Mouse (Mus musculus) ES-Bruce4 (cell line): ENCODE data around the gene Trim28.

Experiments
- CTCF ChIP-seq: IDR thresholded peaks from one replicate; pipeline ENCODE4 v1.8.1; 2011; ENCODE audit warnings: low read depth, low read length
- EP300 ChIP-seq: IDR thresholded peaks from 2 replicates; pipeline ENCODE4 v1.6.1; 2011; ENCODE audit warnings: low read depth, low read length; ENCODE audit not compliant: insufficient read depth
- POLR2A ChIP-seq: IDR thresholded peaks from one replicate; pipeline ENCODE4 v1.8.1; 2011; ENCODE audit warnings: low read length; ENCODE audit not compliant: insufficient read depth

DNA sequence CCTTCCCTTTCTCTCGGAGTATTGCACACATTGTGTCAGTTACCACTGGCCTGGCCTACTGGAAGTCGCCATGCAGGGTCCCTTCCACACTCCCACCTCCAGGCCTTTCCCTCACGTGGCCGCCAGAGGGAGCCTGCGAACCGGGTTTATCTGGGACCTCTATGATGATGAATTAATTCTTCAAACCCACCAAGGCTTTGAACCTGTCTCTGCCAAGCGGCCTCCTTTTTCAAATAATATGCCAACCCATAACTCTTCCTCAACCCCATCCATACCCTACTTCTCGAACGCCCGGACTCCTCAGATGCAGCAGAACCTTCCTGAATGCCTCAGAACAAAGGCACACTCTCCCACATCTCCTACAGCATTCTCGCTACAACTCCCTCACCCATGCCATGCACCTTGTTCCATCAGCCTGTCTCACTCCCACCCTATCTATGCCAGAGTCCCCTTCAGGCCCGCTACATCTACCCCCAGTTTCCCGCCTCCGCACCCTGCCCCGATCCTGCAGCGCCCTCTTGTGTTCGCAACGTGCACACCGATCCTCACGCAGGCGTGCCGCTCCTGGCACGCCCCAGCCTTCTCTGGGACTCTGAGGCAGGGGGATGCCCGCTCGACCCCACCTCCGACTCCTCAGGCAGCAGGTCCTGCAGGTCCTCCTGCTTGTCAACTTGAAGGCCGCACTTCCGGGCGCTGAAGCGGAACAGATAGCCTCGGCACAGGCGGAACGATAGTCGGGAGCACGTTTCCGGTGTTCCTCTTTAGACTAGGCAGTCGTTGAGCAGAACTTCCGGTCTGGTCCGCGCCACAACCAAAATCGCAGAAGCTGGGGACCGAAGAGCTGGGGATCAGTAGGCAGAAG, 10.5 kb downstream of the Trim28 start:
- TF ChIP-seq POLR2A (no peak), CTCF (peak; percentile 87), EP300 (0 out of 2 replicates have a peak, but pooled peaks have one; percentile 10)
